ENCODE assay signal across 8 mouse cellular contexts in the genomic region with DNA sequence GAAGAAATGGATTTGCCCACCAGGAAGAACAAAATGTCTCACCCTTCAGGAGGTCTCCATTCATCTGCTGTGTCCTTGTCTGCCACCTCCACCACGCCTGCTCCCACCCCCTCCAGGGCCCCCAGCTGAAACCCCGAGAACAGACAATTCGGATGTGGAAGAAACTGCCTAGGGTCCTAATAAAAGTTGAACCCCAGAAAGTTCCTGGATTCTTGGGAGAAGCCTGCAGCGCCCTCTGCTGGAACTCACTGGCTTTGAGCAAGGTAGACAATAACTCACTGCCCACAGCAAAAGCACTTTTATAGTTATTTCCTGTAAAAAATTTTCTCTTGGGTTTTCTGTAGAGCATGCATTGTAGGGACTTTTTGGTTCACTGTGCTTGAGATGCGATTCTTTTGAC. TPM values are rescaled to one million over a fixed set of nuclear protein-coding genes. Genes with fewer than 3 reads are reported as not detected.
DNase-seq lines count a peak whose midpoint lies in the region; ATAC-seq and TF ChIP-seq lines count a peak whose summit lies in the region.

No protein-coding gene starts in this region.

- WGBS in hindbrain, embryonic 11.5 days = 14% methylated on average over 5 of the region's 5 CpGs
- WGBS in hindbrain, embryonic 12.5 days = 16% methylated on average over 5 of the region's 5 CpGs
- WGBS in heart, embryonic 13.5 days = 12% methylated on average over 5 of the region's 5 CpGs

- no peaks in the 10 kb centered on the region for H3K9me3 ChIP-seq in hindbrain, embryonic 11.5 days (ENCODE audit: control insufficient read depth, low read length)
- no peaks in the 10 kb centered on the region for H3K9me3 ChIP-seq in hindbrain, embryonic 12.5 days (replicated peaks)
- no peaks in the 10 kb centered on the region for H3K9me3 ChIP-seq in heart, embryonic 13.5 days

- no peak overlapping the region for H3K27ac ChIP-seq in hindbrain, embryonic 11.5 days (ENCODE audit: low read depth, low read length)
- no peak overlapping the region for H3K27ac ChIP-seq in hindbrain, embryonic 12.5 days
- H3K27ac ChIP-seq in cortical plate, adult 2 months (ENCODE audit: insufficient read depth, low read length) = no peak overlapping the region
- H3K27ac ChIP-seq in heart, embryonic 13.5 days (replicated peaks) = no peak overlapping the region

- TF ChIP-seq CTCF in cortical plate, adult 2 months (IDR thresholded peaks at IDR 0.05; ENCODE audit: extremely low read depth, insufficient read depth, low read length) = peak; percentile 61

- H3K4me2 ChIP-seq in hindbrain, embryonic 11.5 days (replicated peaks; ENCODE audit: low read depth, low read length) = no peak overlapping the region
- no peak overlapping the region for H3K4me2 ChIP-seq in hindbrain, embryonic 12.5 days (replicated peaks)
- peak overlapping the region; percentile 43 for H3K4me2 ChIP-seq in heart, embryonic 13.5 days

- no peaks in the 10 kb centered on the region for H3K36me3 ChIP-seq in hindbrain, embryonic 11.5 days (ENCODE audit: control insufficient read depth, insufficient read depth, low read length)
- no peaks in the 10 kb centered on the region for H3K36me3 ChIP-seq in hindbrain, embryonic 12.5 days
- H3K36me3 ChIP-seq in heart, embryonic 13.5 days = no peaks in the 10 kb centered on the region

- TF ChIP-seq POLR2A in cortical plate, adult 2 months (IDR thresholded peaks at IDR 0.05; ENCODE audit: extremely low read depth, insufficient read depth, low read length) = no peak

- no peak for ATAC-seq in hindbrain, embryonic 11.5 days (ENCODE audit: low FRiP score)
- no peak for ATAC-seq in hindbrain, embryonic 12.5 days (ENCODE audit: low FRiP score)
- no peak for ATAC-seq in heart, embryonic 13.5 days (ENCODE audit: extremely low read depth, insufficient number of reproducible peaks, low FRiP score, low TSS enrichment)

- no peaks in the 10 kb centered on the region for H3K4me1 ChIP-seq in hindbrain, embryonic 11.5 days (replicated peaks; ENCODE audit: control insufficient read depth, insufficient read depth, low read length)
- H3K4me1 ChIP-seq in hindbrain, embryonic 12.5 days = 0 out of 2 replicates have a peak, but pooled peaks cover 2% of the 10 kb centered on the region
- H3K4me1 ChIP-seq in cortical plate, adult 2 months (ENCODE audit: control insufficient read depth, insufficient read depth, low read length) = no peaks in the 10 kb centered on the region
- no peaks in the 10 kb centered on the region for H3K4me1 ChIP-seq in heart, embryonic 13.5 days

- H3K4me3 ChIP-seq in hindbrain, embryonic 11.5 days (ENCODE audit: low read depth, low read length) = no peak overlapping the region
- H3K4me3 ChIP-seq in hindbrain, embryonic 12.5 days = no peak overlapping the region
- H3K4me3 ChIP-seq in cortical plate, adult 2 months (ENCODE audit: insufficient read depth, low read length) = no peak overlapping the region
- no peak overlapping the region for H3K4me3 ChIP-seq in heart, embryonic 13.5 days

- DNase-seq in hindbrain, embryonic 11.5 days (ENCODE audit: low spot score) = peak; percentile 83
- peak; percentile 43 for DNase-seq in adipocyte (ENCODE audit: low spot score)
- peak; percentile 21 for DNase-seq in left cerebral cortex, adult 11 months (ENCODE audit: low spot score)
- peak; percentile 16 to 47 for DNase-seq in natural killer cell, adult 2 months (ENCODE audit: low spot score in 2 of 2)
- peak; percentile 10 to 71 for DNase-seq in thymus, postnatal 10 days (ENCODE audit: low spot score in 2 of 2)

- no peaks in the 10 kb centered on the region for H3K27me3 ChIP-seq in hindbrain, embryonic 11.5 days (ENCODE audit: control insufficient read depth, insufficient read depth, low read length)
- H3K27me3 ChIP-seq in hindbrain, embryonic 12.5 days = no peaks in the 10 kb centered on the region
- peaks cover 12% of the 10 kb centered on the region; the same call in 1 of the 2 replicates for H3K27me3 ChIP-seq in heart, embryonic 13.5 days (replicated peaks)

- no peak overlapping the region for H3K9ac ChIP-seq in hindbrain, embryonic 11.5 days (ENCODE audit: low read depth, low read length)
- H3K9ac ChIP-seq in hindbrain, embryonic 12.5 days = no peak overlapping the region
- H3K9ac ChIP-seq in heart, embryonic 13.5 days = no peak overlapping the region

RNA-seq across cellular contexts. Expression of a gene that starts 9.3 kb away (rescaled TPM):
- not detected in 2 replicates for polyA plus RNA-seq in hindbrain, embryonic 11.5 days (2014; fragmentation: Nextera tagmentation; extraction: Ambion mirVana)
- not detected in 2 replicates for polyA plus RNA-seq in hindbrain, embryonic 12.5 days (2016; fragmentation: Nextera tagmentation; extraction: Ambion mirVana)
- not detected in 2 replicates for polyA plus RNA-seq in cortical plate, adult 2 months (2012; rRNA removed)
- polyA plus RNA-seq in heart, embryonic 13.5 days (2015; fragmentation: Nextera tagmentation; extraction: Ambion mirVana) = not detected in 2 replicates

RNA-seq across cellular contexts. Expression of a gene that starts 22.8 kb away (rescaled TPM):
- not detected in 2 replicates for polyA plus RNA-seq in hindbrain, embryonic 11.5 days (2014; fragmentation: Nextera tagmentation; extraction: Ambion mirVana)
- not detected in 2 replicates for polyA plus RNA-seq in hindbrain, embryonic 12.5 days (2016; fragmentation: Nextera tagmentation; extraction: Ambion mirVana)
- not detected in 2 replicates for polyA plus RNA-seq in cortical plate, adult 2 months (2012; rRNA removed)
- polyA plus RNA-seq in heart, embryonic 13.5 days (2015; fragmentation: Nextera tagmentation; extraction: Ambion mirVana) = not detected in 2 replicates

RNA-seq across cellular contexts. Expression of a gene that starts 36.5 kb away (rescaled TPM):
- polyA plus RNA-seq in hindbrain, embryonic 11.5 days (2014; fragmentation: Nextera tagmentation; extraction: Ambion mirVana) = not detected in 2 replicates
- polyA plus RNA-seq in hindbrain, embryonic 12.5 days (2016; fragmentation: Nextera tagmentation; extraction: Ambion mirVana) = not detected in 2 replicates
- not detected in 2 replicates for polyA plus RNA-seq in cortical plate, adult 2 months (2012; rRNA removed)
- polyA plus RNA-seq in heart, embryonic 13.5 days (2015; fragmentation: Nextera tagmentation; extraction: Ambion mirVana) = not detected in 2 replicates

Comparison
In these comparisons a context has a peak if more than half of its experiments do, and no peak if none do; other contexts are left out.
1. DNase-seq: peak in every context shown above with its lines; median percentile 83 in hindbrain, embryonic 11.5 days; 43 in adipocyte; 40 in thymus, postnatal 10 days; 32 in natural killer cell, adult 2 months; 21 in left cerebral cortex, adult 11 months.